Mouse (Mus musculus): ENCODE measurements around the gene Rab3gap2.

- TF ChIP-seq ZC3H11A (IDR thresholded peaks at IDR 0.05; ENCODE audit: borderline replicate concordance, low read depth, low read length) (no peak), MAFK (IDR thresholded peaks at IDR 0.05; ENCODE audit: insufficient read depth, low read depth, low read length) (no peak)
Measured at GRCm38 (mm10) chr1:185217966-185218365, 14.0 kb downstream of the Rab3gap2 start.

Measured in ES-E14 (cell line).